Mouse (Mus musculus) 3T3-L1 (cell line): ENCODE measurements at regions not wholly inside any gene's neighbourhood (a gene's known extent, or its start where the extent isn't known, plus 50 kb on each side); places are given as distances from the start of the nearest gene placed in this dataset.
A peak's percentile ranks its signal among the peaks of the same experiment; 100 is the strongest.

Experiments used
- DNase-seq: peaks from one replicate; pipeline ENCODE4 v3.0.0-alpha.2; 2015; ENCODE audit warnings: low read depth, low spot score

GRCm38 (mm10) chr10:38875667-38876245, 54.2 kb upstream of the Rfpl4b start:
- DNase-seq = peak; percentile 61

GRCm38 (mm10) chr10:38879271-38879670, 57.7 kb upstream of the Rfpl4b start:
- DNase-seq = no peak

- DNase-seq = no peak
These were observed 59.1 kb upstream of the Rfpl4b start for GRCm38 (mm10) chr10:38880642-38881187.

GRCm38 (mm10) chr10:38882154-38882553, 60.6 kb upstream of the Rfpl4b start:
- DNase-seq = no peak

- no peak for DNase-seq
These were observed 62.4 kb upstream of the Rfpl4b start for GRCm38 (mm10) chr10:38883816-38884599.

- DNase-seq = no peak
These were observed 63.1 kb upstream of the Rfpl4b start for GRCm38 (mm10) chr10:38884641-38885040.

- DNase-seq = no peak
These were observed 64.9 kb upstream of the Rfpl4b start for GRCm38 (mm10) chr10:38886441-38886840.

- no peak for DNase-seq
These were observed 66.3 kb upstream of the Rfpl4b start for GRCm38 (mm10) chr10:38887896-38888295.

- DNase-seq = no peak
These were observed 70.6 kb upstream of the Lama4 start for GRCm38 (mm10) chr10:38894706-38895105.

- no peak for DNase-seq
These were observed 69.7 kb upstream of the Lama4 start for GRCm38 (mm10) chr10:38895656-38896055.

GRCm38 (mm10) chr10:38897573-38897972, 67.7 kb upstream of the Lama4 start:
- no peak for DNase-seq

GRCm38 (mm10) chr10:38906121-38906520, 59.2 kb upstream of the Lama4 start:
- DNase-seq = no peak

GRCm38 (mm10) chr10:38907835-38908234, 57.5 kb upstream of the Lama4 start:
- DNase-seq = no peak

- DNase-seq = peak; percentile 31
These were observed 57.0 kb upstream of the Lama4 start for GRCm38 (mm10) chr10:38908277-38908676.

- no peak for DNase-seq
These were observed 56.1 kb upstream of the Lama4 start for GRCm38 (mm10) chr10:38909152-38909732.

- no peak for DNase-seq
These were observed 55.5 kb upstream of the Lama4 start for GRCm38 (mm10) chr10:38909843-38910242.

- no peak for DNase-seq
These were observed 52.3 kb upstream of the Lama4 start for GRCm38 (mm10) chr10:38913013-38913412.
